In the genomic region with DNA sequence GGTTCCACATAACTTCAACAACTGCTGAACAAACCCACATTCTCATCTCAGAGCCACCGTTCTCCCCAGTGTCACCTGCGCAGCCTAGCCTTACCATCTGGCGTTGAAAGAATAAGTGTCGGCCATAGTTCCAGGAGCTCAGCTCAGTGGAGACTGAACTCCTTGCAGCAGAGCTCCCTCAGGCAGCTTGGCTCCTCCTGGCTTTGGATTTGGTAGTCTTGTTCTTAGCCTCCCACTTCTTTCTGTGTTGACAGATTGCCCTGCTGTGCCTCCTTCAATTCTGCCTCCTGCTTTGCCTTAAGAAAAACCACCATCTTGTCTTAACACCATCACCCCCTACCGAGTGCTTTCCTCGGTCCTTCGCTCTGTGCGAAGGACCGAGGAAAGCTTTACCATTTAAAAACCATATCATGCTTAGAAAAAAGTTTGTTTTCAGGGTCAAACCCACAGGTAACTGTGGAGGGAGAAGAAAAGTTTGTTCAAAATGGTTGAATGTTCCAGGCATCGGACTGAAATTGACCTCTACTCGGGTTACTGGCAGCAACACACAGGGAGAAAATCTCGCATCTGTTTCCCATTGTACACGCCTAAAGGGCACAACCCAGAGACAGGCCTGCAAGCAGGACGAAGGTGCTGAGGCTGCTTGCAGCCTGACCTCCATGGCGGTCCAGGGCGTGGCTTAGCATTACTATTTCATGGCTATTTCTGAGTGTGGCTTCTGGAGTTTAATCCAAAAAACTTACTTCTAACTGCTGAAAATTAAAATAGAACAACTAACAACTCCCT, we compare ENCODE assay signal across 23 mouse cellular contexts. TPM values are rescaled to one million over a fixed set of nuclear protein-coding genes. Genes with fewer than 3 reads are reported as not detected.
A peak's percentile ranks its signal among the peaks of the same experiment; 100 is the strongest.
DNase-seq lines count a peak whose midpoint lies in the region; ATAC-seq lines count a peak whose summit lies in the region.
"Had no signal": no experiment of that assay in that cellular context is flagged by ENCODE, and none has a peak within 500 bp of the region (broad histone marks: within the 10 kb centered on the region; RNA-seq: fewer than 3 reads in every experiment).

No protein-coding gene starts in this region.

- H3K27me3 ChIP-seq in midbrain, embryonic 10.5 days (ENCODE audit: low read depth, poor library complexity, severe bottlenecking) = peaks cover 53% of the 10 kb centered on the region
- no peaks in the 10 kb centered on the region for H3K27me3 ChIP-seq in midbrain, embryonic 15.5 days (replicated peaks)
- H3K27me3 ChIP-seq: hindbrain, embryonic 12.5 days; stomach, embryonic 15.5 days had no signal

- WGBS in midbrain, embryonic 10.5 days = 59% methylated on average over 16 of the region's 16 CpGs
- WGBS in midbrain, embryonic 15.5 days = 65% methylated on average over 16 of the region's 16 CpGs

- H3K4me2 ChIP-seq in midbrain, embryonic 15.5 days = no peak overlapping the region
- H3K4me2 ChIP-seq: forebrain, embryonic 12.5 days; heart, embryonic 11.5 days; hindbrain, embryonic 12.5 days; lung, embryonic 14.5 days; stomach, embryonic 15.5 days had no signal

- H3K4me1 ChIP-seq in midbrain, embryonic 10.5 days = peaks cover 39% of the 10 kb centered on the region
- H3K4me1 ChIP-seq in midbrain, embryonic 15.5 days = peaks cover 18% of the 10 kb centered on the region

- H3K9me3 ChIP-seq in midbrain, embryonic 10.5 days (replicated peaks) = no peaks in the 10 kb centered on the region
- H3K9me3 ChIP-seq in midbrain, embryonic 15.5 days = no peaks in the 10 kb centered on the region
- H3K9me3 ChIP-seq: forebrain, embryonic 12.5 days; hindbrain, embryonic 12.5 days; megakaryocyte, embryonic 14.5 days; stomach, embryonic 15.5 days had no signal

- no peak overlapping the region for H3K27ac ChIP-seq in midbrain, embryonic 10.5 days (replicated peaks)
- no peak overlapping the region for H3K27ac ChIP-seq in midbrain, embryonic 15.5 days
- H3K27ac ChIP-seq: forebrain, embryonic 12.5 days; hindbrain, embryonic 12.5 days; liver, embryonic 14.5 days; stomach, embryonic 15.5 days had no signal

- ATAC-seq in midbrain, embryonic 15.5 days (replicated peaks) = no peak
- ATAC-seq: inflammation-experienced regulatory T-cells, adult 6 months had no signal

- peak; percentile 18 for DNase-seq in midbrain, embryonic 10.5 days (ENCODE audit: low spot score)
- DNase-seq in embryo, embryonic 11 days = peak; percentile 76
- peak; percentile 58 for DNase-seq in fat pad, adult 2 months (ENCODE audit: extremely low read depth, low read depth, low spot score)
- no peak for DNase-seq in natural killer cell, adult 2 months (ENCODE audit: low spot score in 2 of 2)
- DNase-seq in cerebellum, adult 8-10 months = no peak
- DNase-seq in Muller cell, postnatal 12 days (ENCODE audit: inconsistent ontology term) = no peak
- DNase-seq: adrenal gland, postnatal 14 days; cerebellum, adult 9-11 months; gastrocnemius, postnatal 10 days; heart, adult 11 months; kidney, adult 18-20 months; kidney, postnatal 10 days; lung, embryonic 14.5 days; midbrain, embryonic 14.5 days; thymus, postnatal 25 days had no signal

- no peak overlapping the region for H3K9ac ChIP-seq in midbrain, embryonic 15.5 days
- H3K9ac ChIP-seq: forebrain, embryonic 12.5 days; hindbrain, embryonic 12.5 days; liver, embryonic 14.5 days; lung, embryonic 14.5 days; stomach, embryonic 15.5 days had no signal

- H3K4me3 ChIP-seq in midbrain, embryonic 10.5 days = no peak overlapping the region
- H3K4me3 ChIP-seq in midbrain, embryonic 15.5 days = no peak overlapping the region
- H3K4me3 ChIP-seq: forebrain, embryonic 12.5 days; hindbrain, embryonic 12.5 days; megakaryocyte, embryonic 14.5 days; stomach, embryonic 15.5 days had no signal

- H3K36me3 ChIP-seq in midbrain, embryonic 10.5 days = no peaks in the 10 kb centered on the region
- no peaks in the 10 kb centered on the region for H3K36me3 ChIP-seq in midbrain, embryonic 15.5 days (replicated peaks)
- H3K36me3 ChIP-seq: forebrain, embryonic 12.5 days; hindbrain, embryonic 12.5 days; stomach, embryonic 15.5 days had no signal

RNA-seq across cellular contexts. Expression of gene Bach2, which starts 2.5 kb away (rescaled TPM):
- 7.7 and 10.0 TPM in 2 replicates for polyA plus RNA-seq in midbrain, embryonic 10.5 days (2016; fragmentation: Nextera tagmentation; extraction: Ambion mirVana)
- polyA plus RNA-seq in midbrain, embryonic 15.5 days (2015; fragmentation: Nextera tagmentation; extraction: Ambion mirVana) = 22.3 and 25.3 TPM in 2 replicates

Comparison
In these comparisons a context has a peak if more than half of its experiments do, and no peak if none do; other contexts are left out.
1. DNase-seq: peak in midbrain, embryonic 10.5 days (single experiment), embryo, embryonic 11 days (single experiment) and fat pad, adult 2 months (single experiment); none in natural killer cell, adult 2 months (0 of 2), cerebellum, adult 8-10 months (single experiment) and Muller cell, postnatal 12 days (single experiment).